Mouse (Mus musculus) limb, embryonic 12.5 days (tissue): ENCODE results near the gene Nudt7. TPM values are rescaled to one million over a fixed set of nuclear protein-coding genes. Genes with fewer than 3 reads are reported as not detected.

Source experiments
- polyA plus RNA-seq: library from polyadenylated mRNA; unstranded; fragments of >200 nt; fragmentation: Nextera tagmentation; extraction: Ambion mirVana; gene quantifications from 2 replicates; pipeline ENCODE4 v1.2.1, GENCODE M21; 2016

Nudt7 gene
- polyA plus RNA-seq, 1 experiment from 2014 or later: 14.8 TPM

Other genes starting within 250 kb of the Nudt7 start
- 2.9 and 3.7 TPM in 2 replicates for gene Vat1l, start 72.1 kb downstream of the Nudt7 start, polyA plus RNA-seq